Mouse (Mus musculus) cerebellum, adult 2 months (tissue): ENCODE measurements around the gene Map4. TPM values are rescaled to one million over a fixed set of nuclear protein-coding genes. Genes with fewer than 3 reads are reported as not detected.

Experiments
- DNase-seq, 2 experiments: peaks; one replicate each; pipeline ENCODE4 v3.0.0; 2021
- H3K27ac ChIP-seq: fragments of 200-500 bp; 2 replicates; pipeline ENCODE4 v1.5.1; 2012; ENCODE audit warnings: low read length, control low read depth, inconsistent platforms; ENCODE audit not compliant: insufficient read depth
- H3K27me3 ChIP-seq: fragments of 200-500 bp; 2 replicates; pipeline ENCODE4 v1.6.1; 2012; ENCODE audit warnings: inconsistent platforms, mild to moderate bottlenecking, low read length, moderate library complexity; ENCODE audit not compliant: control insufficient read depth, insufficient read depth
- H3K4me1 ChIP-seq: fragments of 200-500 bp; 2 replicates; pipeline ENCODE4 v1.6.1; 2011; ENCODE audit warnings: low read length; ENCODE audit not compliant: control insufficient read depth, insufficient read depth
- H3K4me3 ChIP-seq: fragments of 200-500 bp; replicated peaks from 2 replicates; pipeline ENCODE3; 2011; ENCODE audit warnings: mild to moderate bottlenecking, low read depth, low read length, control low read depth; ENCODE audit not compliant: insufficient read depth
- CTCF ChIP-seq: fragments of 200-500 bp; IDR thresholded peaks from 2 replicates; pipeline ENCODE4 v1.5.1; 2011; ENCODE audit warnings: low read depth, mild to moderate bottlenecking, control low read depth, low read length, moderate library complexity, borderline replicate concordance; ENCODE audit not compliant: insufficient read depth
- POLR2A ChIP-seq: fragments of 200-500 bp; IDR thresholded peaks from 2 replicates; pipeline ENCODE4 v1.6.1; 2011; ENCODE audit warnings: low read length, control low read depth, borderline replicate concordance; ENCODE audit not compliant: insufficient read depth
- WGBS: fragments of 180-500 bp; shearing (Covaris S2); methylation state at CpG from one replicate; pipeline ENCODE4 v1.1.7; 2018; 5-methylcytosine and 5-hydroxymethylcytosine counted together
- polyA plus RNA-seq: library from polyadenylated mRNA; depleted of rRNA; stranded (reverse); fragments of >200 nt; gene quantifications from 2 replicates; pipeline ENCODE4 v1.2.3, GENCODE M21; 2012

Map4 gene
- polyA plus RNA-seq, 1 experiment = 576 TPM

- no peak for DNase-seq
- TF ChIP-seq CTCF (no peak), POLR2A (no peak)
- peak overlapping the region; percentile 92 for H3K27ac ChIP-seq
- 7% methylated on average over 4 of the region's 4 CpGs for WGBS
- H3K4me1 ChIP-seq = peaks cover 2% of the 10 kb centered on the region; the same call in 1 of the 2 replicates
- H3K27me3 ChIP-seq = no peaks in the 10 kb centered on the region
- H3K4me3 ChIP-seq = peak overlapping the region; percentile 98
Measured at GRCm38 (mm10) chr9:110052951-110053304, 121.7 kb downstream of the Map4 start.

- 2% methylated on average over 8 of the region's 8 CpGs for WGBS
- Histone ChIP-seq H3K27ac (peak overlapping the region; percentile 92), H3K4me1 (peaks cover 2% of the 10 kb centered on the region; the same call in 1 of the 2 replicates), H3K4me3 (peak overlapping the region; percentile 98), H3K27me3 (no peaks in the 10 kb centered on the region)
- TF ChIP-seq POLR2A (peak; percentile 72; the same call in 1 of the 2 replicates), CTCF (no peak)
- DNase-seq = peak; percentile 89 to 94
Measured at GRCm38 (mm10) chr9:110053305-110054079, 122.2 kb downstream of the Map4 start.

- Histone ChIP-seq H3K27ac (peak overlapping the region; percentile 92; the same call in 1 of the 2 replicates), H3K4me3 (peak overlapping the region; percentile 98), H3K4me1 (peaks cover 2% of the 10 kb centered on the region; the same call in 1 of the 2 replicates), H3K27me3 (no peaks in the 10 kb centered on the region)
- no peak for DNase-seq
- TF ChIP-seq POLR2A = no peak
- TF ChIP-seq CTCF = no peak
- WGBS = 7% methylated on average over 2 of the region's 2 CpGs
Measured at GRCm38 (mm10) chr9:110054080-110054421, 122.8 kb downstream of the Map4 start.

DNA sequence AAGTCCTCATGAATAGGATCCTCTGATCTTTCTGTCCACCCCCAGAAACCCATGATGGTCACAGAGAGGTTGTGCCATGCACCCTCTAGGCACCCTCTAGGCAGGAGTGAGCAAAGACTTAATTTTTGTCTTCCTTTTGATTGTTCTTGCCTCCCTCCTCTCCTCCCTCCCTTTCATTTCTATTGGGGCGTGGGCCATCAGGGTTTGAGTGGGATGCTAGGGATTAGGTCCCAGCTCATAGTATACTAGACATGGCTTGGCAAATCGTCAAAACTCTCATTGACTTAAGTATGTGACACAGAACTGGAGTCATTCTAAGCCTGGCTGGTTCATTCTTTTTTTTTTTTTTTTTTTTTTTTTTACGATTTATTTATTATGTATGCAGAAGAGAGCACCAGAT is 123.5 kb downstream of the Map4 start:
- TF ChIP-seq POLR2A (no peak), CTCF (no peak)
- WGBS = 13% methylated on average over 3 of the region's 3 CpGs
- peak; percentile 46 to 55 for DNase-seq
- Histone ChIP-seq H3K27ac (peak overlapping the region; percentile 87), H3K4me3 (peak overlapping the region; percentile 98), H3K4me1 (peaks cover 2% of the 10 kb centered on the region; the same call in 1 of the 2 replicates), H3K27me3 (no peaks in the 10 kb centered on the region)

GRCm38 (mm10) chr9:110057200-110057599 is 125.9 kb downstream of the Map4 start:
- TF ChIP-seq POLR2A (no peak), CTCF (no peak)
- Histone ChIP-seq H3K4me3 (no peak overlapping the region), H3K27me3 (no peaks in the 10 kb centered on the region), H3K27ac (no peak overlapping the region), H3K4me1 (peaks cover 9% of the 10 kb centered on the region)
- 97% methylated on average over 1 of the region's 1 CpGs for WGBS
- DNase-seq = no peak

- 37% methylated on average over 2 of the region's 2 CpGs for WGBS
- H3K4me1 ChIP-seq = peaks cover 13% of the 10 kb centered on the region
- no peak for DNase-seq
- H3K27me3 ChIP-seq = no peaks in the 10 kb centered on the region
- no peak for TF ChIP-seq POLR2A
- H3K27ac ChIP-seq = peak overlapping the region; percentile 72
- H3K4me3 ChIP-seq = no peak overlapping the region
Measured at GRCm38 (mm10) chr9:110060761-110061160, 129.5 kb downstream of the Map4 start.

DNA sequence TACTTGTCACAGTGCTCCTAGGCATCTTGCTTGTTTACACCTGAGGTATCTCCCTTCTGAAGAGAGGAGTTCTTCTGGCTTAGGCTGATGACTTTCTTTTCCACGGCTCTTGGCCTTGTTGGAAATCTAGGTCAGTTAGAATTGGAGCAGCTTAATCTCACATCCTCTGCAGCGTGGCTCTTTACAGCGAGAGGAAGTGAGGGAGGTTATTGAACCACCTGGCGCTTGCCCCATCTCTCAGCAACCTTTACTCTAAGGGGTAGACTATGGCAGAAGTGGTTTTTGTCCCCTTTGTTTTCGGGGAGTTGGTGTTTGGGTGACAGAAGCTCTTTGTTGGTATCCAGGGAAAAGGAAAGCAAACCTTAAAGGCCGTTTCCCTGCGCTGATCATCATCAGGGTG is 131.1 kb downstream of the Map4 start:
- WGBS = 16% methylated on average over 7 of the region's 7 CpGs
- Histone ChIP-seq H3K27me3 (no peaks in the 10 kb centered on the region), H3K4me1 (peaks cover 13% of the 10 kb centered on the region), H3K4me3 (peak overlapping the region; percentile 6), H3K27ac (peak overlapping the region; percentile 56)
- TF ChIP-seq POLR2A (no peak), CTCF (no peak)
- peak; percentile 55 to 66 for DNase-seq

- WGBS = 70% methylated on average over 6 of the region's 6 CpGs
- no peaks in the 10 kb centered on the region for H3K27me3 ChIP-seq
- peaks cover 13% of the 10 kb centered on the region for H3K4me1 ChIP-seq
- peak overlapping the region; percentile 6 for H3K4me3 ChIP-seq
- H3K27ac ChIP-seq = peak overlapping the region; percentile 56
- no peak for DNase-seq
- TF ChIP-seq POLR2A (no peak), CTCF (no peak)
Measured at GRCm38 (mm10) chr9:110062861-110063260, 131.6 kb downstream of the Map4 start.
